Mouse (Mus musculus) liver, embryonic 14.5 days (tissue): Measurements from ENCODE around the gene Ube4b. TPM values are rescaled to one million over a fixed set of nuclear protein-coding genes. Genes with fewer than 3 reads are reported as not detected.

Source experiments
- ATAC-seq: fragments of 200-750 bp; cut with Nextera tagmentation; 2 replicates; pipeline ENCODE4 v1.8.0; 2017; ENCODE audit warnings: moderate number of reproducible peaks, mild to moderate bottlenecking, moderate library complexity; ENCODE audit not compliant: insufficient read depth
- DNase-seq, 3 experiments: peaks; one replicate each; pipeline ENCODE4 v3.0.0-alpha.2; 2012 to 2013; ENCODE audit warnings: low read depth in 3 of 3, low spot score in 3 of 3
- H3K27ac ChIP-seq: fragments of 300-500 bp; sonication (generic); 2 replicates; pipeline ENCODE4 v1.5.1; 2014; ENCODE audit warnings: moderate library complexity, mild to moderate bottlenecking, control low read depth, inconsistent platforms
- H3K27me3 ChIP-seq: fragments of 300-500 bp; sonication (generic); 2 replicates; pipeline ENCODE4 v1.6.1; 2014; ENCODE audit warnings: mild to moderate bottlenecking, low read length, moderate library complexity; ENCODE audit not compliant: control insufficient read depth, insufficient read depth
- H3K36me3 ChIP-seq: fragments of 300-500 bp; sonication (generic); replicated peaks from 2 replicates; pipeline ENCODE4 v1.6.1; 2014; ENCODE audit warnings: low read depth; ENCODE audit not compliant: control insufficient read depth, insufficient read depth
- H3K4me1 ChIP-seq, 2 experiments: fragments of 200-500 bp in 1 of 2; fragments of 300-500 bp in 1 of 2; sonication (generic) in 1 of 2; replicated peaks; 2 replicates each; pipeline ENCODE4 v1.6.1; 2012 to 2014; ENCODE audit warnings: antibody characterized with exemption in 1 of 2, inconsistent platforms in 1 of 2, low read length in 1 of 2; ENCODE audit not compliant: control insufficient read depth in 2 of 2, insufficient read depth in 2 of 2
- H3K4me2 ChIP-seq: fragments of 300-500 bp; sonication (generic); 2 replicates; pipeline ENCODE4 v1.6.1; 2014; ENCODE audit warnings: low read depth, mild to moderate bottlenecking, control low read depth, moderate library complexity
- H3K4me3 ChIP-seq, 2 experiments: fragments of 200-500 bp in 1 of 2; fragments of 300-500 bp in 1 of 2; sonication (generic) in 1 of 2; 2 replicates each; pipeline ENCODE4 v1.5.1; 2012 to 2014; ENCODE audit warnings: low read depth in 2 of 2, low read length in 2 of 2, mild to moderate bottlenecking in 2 of 2, control low read depth in 1 of 2, inconsistent platforms in 1 of 2, moderate library complexity in 1 of 2; ENCODE audit not compliant: insufficient read depth in 1 of 2
- H3K9ac ChIP-seq: fragments of 300-500 bp; sonication (generic); replicated peaks from 2 replicates; pipeline ENCODE4 v1.6.1; 2014; ENCODE audit warnings: mild to moderate bottlenecking, control low read depth, moderate library complexity
- H3K9me3 ChIP-seq: fragments of 300-500 bp; sonication (generic); 2 replicates; pipeline ENCODE4 v1.6.1; 2016; ENCODE audit warnings: low read length, mixed read lengths; ENCODE audit not compliant: control insufficient read depth
- CTCF ChIP-seq: IDR thresholded peaks from 2 replicates; pipeline ENCODE4 v1.5.1; 2016; ENCODE audit warnings: antibody characterized with exemption, low read depth, control low read depth
- EP300 ChIP-seq: IDR thresholded peaks from 2 replicates; pipeline ENCODE4 v1.6.1; 2016; ENCODE audit warnings: antibody characterized with exemption, low read depth
- WGBS: fragments of 180-500 bp; shearing (Covaris S2); extraction: QIAGEN DNeasy Blood & Tissue Kit; methylation state at CpG from one replicate; pipeline ENCODE4 v1.1.7; 2014; ENCODE audit not compliant: insufficient replicate concordance; 5-methylcytosine and 5-hydroxymethylcytosine counted together
- polyA plus RNA-seq, 2 experiments: library from polyadenylated mRNA; depleted of rRNA in 1 of 2; stranded (reverse) in 1 of 2; unstranded in 1 of 2; fragments of >200 nt; fragmentation: Nextera tagmentation in 1 of 2; extraction: Ambion mirVana in 1 of 2; gene quantifications; 2 replicates each; pipeline versions ENCODE4 v1.2.1 to v1.2.3; 2012 to 2014

The Ube4b gene
- polyA plus RNA-seq, 2 experiments = 8.2 to 16.7 TPM

- H3K4me2 ChIP-seq = peak within 1 kb of the TSS; percentile 92
- peaks cover 13% of the 10 kb centered on the region for H3K27me3 ChIP-seq
- H3K9me3 ChIP-seq = no peaks in the 10 kb centered on the region
- TF ChIP-seq CTCF = peak; percentile 98
- TF ChIP-seq EP300 = peak; percentile 70
- H3K36me3 ChIP-seq = no peaks in the 10 kb centered on the region
- ATAC-seq (peak; percentile 99), DNase-seq (peak; percentile 89 to 91 (median 90))
- H3K4me1 ChIP-seq = peaks cover 0 to 6% of the 10 kb centered on the region in 2 experiments; a peak in 3 of 4 replicates
- peak within 1 kb of the TSS; percentile 64 to 73 for H3K4me3 ChIP-seq
- no peak within 1 kb of the TSS for H3K27ac ChIP-seq
- H3K9ac ChIP-seq = peak within 1 kb of the TSS; percentile 77
- WGBS = 1% methylated on average over 79 of the region's 79 CpGs
These were observed 118.7 kb downstream of the Ube4b start, which contains the start of gene Kif1b for GRCm38 (mm10) chr4:149307596-149308490. Gene Kif1b (minus strand): TSS chr4:149307693.

- Histone ChIP-seq H3K27me3 (peaks cover 13% of the 10 kb centered on the region), H3K4me1 (peaks cover 0 to 7% of the 10 kb centered on the region in 2 experiments; a peak in 3 of 4 replicates), H3K36me3 (no peaks in the 10 kb centered on the region), H3K9me3 (no peaks in the 10 kb centered on the region), H3K27ac (no peak overlapping the region), H3K4me2 (peak overlapping the region; percentile 92), H3K4me3 (peak overlapping the region; percentile 64 to 73), H3K9ac (peak overlapping the region; percentile 77)
- under 1% methylated on average over 73 of the region's 83 CpGs for WGBS
- DNase-seq = no peak
- ATAC-seq = peak; percentile 73
- TF ChIP-seq CTCF = no peak
These were observed 119.6 kb downstream of the Ube4b start for GRCm38 (mm10) chr4:149306712-149307595.

- DNase-seq = no peak
- Histone ChIP-seq H3K9ac (peak overlapping the region; percentile 77; the same call in 1 of the 2 replicates), H3K36me3 (no peaks in the 10 kb centered on the region), H3K9me3 (no peaks in the 10 kb centered on the region), H3K27me3 (peaks cover 13% of the 10 kb centered on the region), H3K4me2 (peak overlapping the region; percentile 92), H3K27ac (no peak overlapping the region), H3K4me1 (peaks cover 0 to 7% of the 10 kb centered on the region in 2 experiments; a peak in 3 of 4 replicates), H3K4me3 (peak overlapping the region; percentile 64 to 73)
- WGBS = 43% methylated on average over 14 of the region's 14 CpGs
- no peak for TF ChIP-seq CTCF
- no peak for TF ChIP-seq EP300
- ATAC-seq = no peak
These were observed 120.5 kb downstream of the Ube4b start for GRCm38 (mm10) chr4:149305761-149306711.

GRCm38 (mm10) chr4:149304466-149304865 lies 122.1 kb downstream of the Ube4b start:
- Histone ChIP-seq H3K4me1 (peaks cover 0 to 7% of the 10 kb centered on the region in 2 experiments; a peak in 3 of 4 replicates), H3K4me2 (no peak overlapping the region), H3K27ac (no peak overlapping the region), H3K9me3 (no peaks in the 10 kb centered on the region), H3K9ac (no peak overlapping the region), H3K4me3 (no peak overlapping the region), H3K36me3 (no peaks in the 10 kb centered on the region), H3K27me3 (peaks cover 13% of the 10 kb centered on the region)
- DNase-seq = no peak
- no peak for ATAC-seq
- TF ChIP-seq CTCF = no peak
- TF ChIP-seq EP300 = no peak
- 45% methylated on average over 1 of the region's 1 CpGs for WGBS
